Mouse (Mus musculus): ENCODE measurements around the gene Fance. TPM values are rescaled to one million over a fixed set of nuclear protein-coding genes. Genes with fewer than 3 reads are reported as not detected.

Gene Fance
- polyA plus RNA-seq, 1 experiment, result 12.1 TPM

DNA sequence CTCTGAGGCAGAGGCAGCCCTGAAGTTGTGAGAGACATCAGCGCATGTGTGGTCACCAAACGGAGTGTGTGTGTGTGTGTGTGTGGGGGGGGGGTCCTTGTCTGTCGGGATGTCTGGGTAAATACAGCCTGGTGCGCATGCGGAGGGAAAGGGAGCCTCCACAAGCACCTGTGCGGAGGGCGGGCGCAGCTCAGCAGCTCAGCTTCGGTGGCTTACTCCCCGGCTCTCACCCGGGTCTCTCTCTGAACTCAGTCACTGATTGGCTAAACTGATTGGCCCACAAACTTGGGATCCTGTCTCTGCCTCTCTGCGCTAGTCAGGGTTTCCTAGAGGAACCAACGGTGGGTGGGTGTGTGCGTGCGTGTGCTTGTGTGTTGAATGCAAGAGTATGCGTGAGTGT, 61.2 kb downstream of the Fance start:
- 26% methylated on average over 16 of the region's 16 CpGs for WGBS
- Histone ChIP-seq H3K36me3 (ENCODE audit: control insufficient read depth, insufficient read depth, low read length) (no peaks in the 10 kb centered on the region), H3K4me3 (ENCODE audit: insufficient read depth, low read depth, low read length) (no peak overlapping the region), H3K27ac (ENCODE audit: insufficient read depth, low read depth, low read length) (no peak overlapping the region), H3K27me3 (replicated peaks; ENCODE audit: control insufficient read depth, insufficient read depth, low read length) (no peaks in the 10 kb centered on the region), H3K4me1 (ENCODE audit: control insufficient read depth, insufficient read depth, low read length) (no peaks in the 10 kb centered on the region)
- TF ChIP-seq CTCF (conservative IDR thresholded peaks at IDR 0.05; ENCODE audit: insufficient read depth, insufficient read length, low read depth, low read length) (no peak), POLR2A (IDR thresholded peaks at IDR 0.05; ENCODE audit: low read depth, low read length) (no peak)
- no peak for DNase-seq

DNA sequence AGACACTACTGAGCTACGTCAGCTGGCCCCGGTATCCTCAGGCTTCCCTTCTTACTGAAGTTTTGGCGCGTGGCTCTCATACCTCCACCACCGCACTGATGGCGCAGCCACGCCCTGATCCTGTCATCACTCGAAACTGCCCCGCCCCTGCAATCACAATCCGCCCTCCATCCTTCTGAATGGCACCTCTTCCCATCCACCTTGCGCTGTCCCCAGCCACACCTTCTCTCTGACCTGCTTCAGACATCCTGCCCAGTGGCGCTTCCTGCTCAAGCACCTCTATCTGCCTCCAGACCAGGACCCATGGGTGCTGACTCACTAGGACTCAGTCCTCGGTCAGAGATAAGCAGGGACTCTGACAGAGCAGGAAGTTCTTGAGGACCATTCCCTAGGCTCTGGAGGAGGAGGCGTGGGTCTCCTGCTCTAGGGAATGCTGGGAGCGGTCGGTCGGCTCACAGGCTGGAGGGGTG, 62.3 kb downstream of the Fance start:
- Histone ChIP-seq H3K4me3 (ENCODE audit: insufficient read depth, low read depth, low read length) (no peak overlapping the region), H3K27me3 (replicated peaks; ENCODE audit: control insufficient read depth, insufficient read depth, low read length) (no peaks in the 10 kb centered on the region), H3K4me1 (ENCODE audit: control insufficient read depth, insufficient read depth, low read length) (no peaks in the 10 kb centered on the region), H3K36me3 (ENCODE audit: control insufficient read depth, insufficient read depth, low read length) (no peaks in the 10 kb centered on the region), H3K27ac (ENCODE audit: insufficient read depth, low read depth, low read length) (no peak overlapping the region)
- DNase-seq, result no peak
- no peak for TF ChIP-seq CTCF (conservative IDR thresholded peaks at IDR 0.05; ENCODE audit: insufficient read depth, insufficient read length, low read depth, low read length)
- WGBS, result 15% methylated on average over 17 of the region's 17 CpGs

Other genes starting within 250 kb of the Fance start
- gene Tcp11, start 232.9 kb upstream of the Fance start, polyA plus RNA-seq (2012; rRNA removed), result 1.4 and 2.5 TPM in 2 replicates
- 2.4 and 5.4 TPM in 2 replicates for gene Scube3, start 171.4 kb upstream of the Fance start, polyA plus RNA-seq (2012; rRNA removed)
- 54.1 and 63.7 TPM in 2 replicates for gene Zfp523, start 136.4 kb upstream of the Fance start, polyA plus RNA-seq (2012; rRNA removed)
- gene Def6, start 105.7 kb upstream of the Fance start, polyA plus RNA-seq (2012; rRNA removed), result 4.7 and 7.5 TPM in 2 replicates
- 27.5 and 28.0 TPM in 2 replicates for gene Ppard, start 80.8 kb upstream of the Fance start, polyA plus RNA-seq (2012; rRNA removed)
- 2,603 and 2,904 TPM in 2 replicates for gene Rpl10a, start 15.0 kb downstream of the Fance start, polyA plus RNA-seq (2012; rRNA removed)
- 15.7 and 17.8 TPM in 2 replicates for gene Tead3, start 37.3 kb downstream of the Fance start, polyA plus RNA-seq (2012; rRNA removed)
- gene Tulp1, start 51.7 kb downstream of the Fance start, polyA plus RNA-seq (2012; rRNA removed), result 0.11 TPM in 1 of 2 replicates, not detected in the other
- gene Fkbp5, start 204.0 kb downstream of the Fance start, polyA plus RNA-seq (2012; rRNA removed), result 13.4 and 14.3 TPM in 2 replicates
- 0.20 TPM in 1 of 2 replicates, not detected in the other for gene Armc12, start 217.3 kb downstream of the Fance start, polyA plus RNA-seq (2012; rRNA removed)
- not detected in 2 replicates for gene Clpsl2, start 235.9 kb downstream of the Fance start, polyA plus RNA-seq (2012; rRNA removed)
- gene Clps, start 247.2 kb downstream of the Fance start, polyA plus RNA-seq (2012; rRNA removed), result 0.35 and 2.0 TPM in 2 replicates

Data from kidney, adult 2 months (tissue).